Mouse (Mus musculus): ENCODE measurements around the gene Il1rl2. TPM values are rescaled to one million over a fixed set of nuclear protein-coding genes. Genes with fewer than 3 reads are reported as not detected.

Il1rl2 gene
- polyA plus RNA-seq, 1 experiment = not detected

- 87% methylated on average over 4 of the region's 4 CpGs for WGBS
- Histone ChIP-seq H3K4me1 (ENCODE audit: control insufficient read depth, insufficient read depth, low read length) (no peaks in the 10 kb centered on the region), H3K4me3 (ENCODE audit: insufficient read depth, low read depth, low read length) (no peak overlapping the region), H3K27ac (ENCODE audit: insufficient read depth, low read depth, low read length) (no peak overlapping the region)
- TF ChIP-seq CTCF (IDR thresholded peaks at IDR 0.05; ENCODE audit: insufficient read depth, low read depth, low read length) = no peak
- no peak for TF ChIP-seq POLR2A (IDR thresholded peaks at IDR 0.05; ENCODE audit: insufficient read depth, low read depth, low read length)
These were observed 15.7 kb downstream of the Il1rl2 start for GRCm38 (mm10) chr1:40340102-40340501.

- Histone ChIP-seq H3K4me3 (ENCODE audit: insufficient read depth, low read depth, low read length) (no peak overlapping the region), H3K4me1 (ENCODE audit: control insufficient read depth, insufficient read depth, low read length) (no peaks in the 10 kb centered on the region), H3K27ac (ENCODE audit: insufficient read depth, low read depth, low read length) (no peak overlapping the region)
- 88% methylated on average over 4 of the region's 4 CpGs for WGBS
- TF ChIP-seq CTCF (IDR thresholded peaks at IDR 0.05; ENCODE audit: insufficient read depth, low read depth, low read length) = no peak
These were observed 27.9 kb downstream of the Il1rl2 start for GRCm38 (mm10) chr1:40352158-40352903.

- Histone ChIP-seq H3K27ac (ENCODE audit: insufficient read depth, low read depth, low read length) (no peak overlapping the region), H3K4me1 (ENCODE audit: control insufficient read depth, insufficient read depth, low read length) (no peaks in the 10 kb centered on the region), H3K4me3 (ENCODE audit: insufficient read depth, low read depth, low read length) (no peak overlapping the region)
- no peak for TF ChIP-seq POLR2A (IDR thresholded peaks at IDR 0.05; ENCODE audit: insufficient read depth, low read depth, low read length)
- TF ChIP-seq CTCF (IDR thresholded peaks at IDR 0.05; ENCODE audit: insufficient read depth, low read depth, low read length) = no peak
- 68% methylated on average over 2 of the region's 2 CpGs for WGBS
These were observed 28.5 kb downstream of the Il1rl2 start for GRCm38 (mm10) chr1:40352904-40353286.

- H3K4me3 ChIP-seq (ENCODE audit: insufficient read depth, low read depth, low read length) = no peak overlapping the region
- H3K27ac ChIP-seq (ENCODE audit: insufficient read depth, low read depth, low read length) = no peak overlapping the region
- H3K4me1 ChIP-seq (ENCODE audit: control insufficient read depth, insufficient read depth, low read length) = peaks cover 8% of the 10 kb centered on the region; the same call in 1 of the 2 replicates
- TF ChIP-seq POLR2A (IDR thresholded peaks at IDR 0.05; ENCODE audit: insufficient read depth, low read depth, low read length) = no peak
- no peak for TF ChIP-seq CTCF (IDR thresholded peaks at IDR 0.05; ENCODE audit: insufficient read depth, low read depth, low read length)
- 91% methylated on average over 3 of the region's 3 CpGs for WGBS
These were observed 30.3 kb downstream of the Il1rl2 start for GRCm38 (mm10) chr1:40354665-40355064.

- Histone ChIP-seq H3K4me1 (ENCODE audit: control insufficient read depth, insufficient read depth, low read length) (peaks cover 11% of the 10 kb centered on the region), H3K4me3 (ENCODE audit: insufficient read depth, low read depth, low read length) (no peak overlapping the region), H3K27ac (ENCODE audit: insufficient read depth, low read depth, low read length) (no peak overlapping the region)
- 94% methylated on average over 4 of the region's 4 CpGs for whole genome bisulfite sequencing
- no peak for TF ChIP-seq POLR2A (IDR thresholded peaks at IDR 0.05; ENCODE audit: insufficient read depth, low read depth, low read length)
- no peak for TF ChIP-seq CTCF (IDR thresholded peaks at IDR 0.05; ENCODE audit: insufficient read depth, low read depth, low read length)
These were observed 31.0 kb downstream of the Il1rl2 start for GRCm38 (mm10) chr1:40355431-40355843.

GRCm38 (mm10) chr1:40355904-40356521 is 31.6 kb downstream of the Il1rl2 start:
- H3K4me1 ChIP-seq (ENCODE audit: control insufficient read depth, insufficient read depth, low read length) = peaks cover 13% of the 10 kb centered on the region
- 83% methylated on average over 10 of the region's 10 CpGs for WGBS
- H3K27ac ChIP-seq (ENCODE audit: insufficient read depth, low read depth, low read length) = no peak overlapping the region
- TF ChIP-seq CTCF (IDR thresholded peaks at IDR 0.05; ENCODE audit: insufficient read depth, low read depth, low read length) (no peak), POLR2A (IDR thresholded peaks at IDR 0.05; ENCODE audit: insufficient read depth, low read depth, low read length) (no peak)
- no peak overlapping the region for H3K4me3 ChIP-seq (ENCODE audit: insufficient read depth, low read depth, low read length)

GRCm38 (mm10) chr1:40357921-40358320 is 33.5 kb downstream of the Il1rl2 start:
- peaks cover 16% of the 10 kb centered on the region for H3K4me1 ChIP-seq (ENCODE audit: control insufficient read depth, insufficient read depth, low read length)
- H3K27ac ChIP-seq (ENCODE audit: insufficient read depth, low read depth, low read length) = no peak overlapping the region
- no peak for TF ChIP-seq CTCF (IDR thresholded peaks at IDR 0.05; ENCODE audit: insufficient read depth, low read depth, low read length)
- TF ChIP-seq POLR2A (IDR thresholded peaks at IDR 0.05; ENCODE audit: insufficient read depth, low read depth, low read length) = no peak
- H3K4me3 ChIP-seq (ENCODE audit: insufficient read depth, low read depth, low read length) = no peak overlapping the region
- 45% methylated on average over 2 of the region's 2 CpGs for WGBS

- no peak overlapping the region for H3K27ac ChIP-seq (ENCODE audit: insufficient read depth, low read depth, low read length)
- H3K4me3 ChIP-seq (ENCODE audit: insufficient read depth, low read depth, low read length) = no peak overlapping the region
- 85% methylated on average over 2 of the region's 2 CpGs for WGBS
- peaks cover 16% of the 10 kb centered on the region for H3K4me1 ChIP-seq (ENCODE audit: control insufficient read depth, insufficient read depth, low read length)
- TF ChIP-seq POLR2A (IDR thresholded peaks at IDR 0.05; ENCODE audit: insufficient read depth, low read depth, low read length) = no peak
- TF ChIP-seq CTCF (IDR thresholded peaks at IDR 0.05; ENCODE audit: insufficient read depth, low read depth, low read length) = no peak
These were observed 33.9 kb downstream of the Il1rl2 start for GRCm38 (mm10) chr1:40358351-40358750.

GRCm38 (mm10) chr1:40358771-40359181 is 34.4 kb downstream of the Il1rl2 start:
- TF ChIP-seq POLR2A (IDR thresholded peaks at IDR 0.05; ENCODE audit: insufficient read depth, low read depth, low read length) = no peak
- no peak for TF ChIP-seq CTCF (IDR thresholded peaks at IDR 0.05; ENCODE audit: insufficient read depth, low read depth, low read length)
- Histone ChIP-seq H3K27ac (ENCODE audit: insufficient read depth, low read depth, low read length) (no peak overlapping the region), H3K4me3 (ENCODE audit: insufficient read depth, low read depth, low read length) (no peak overlapping the region), H3K4me1 (ENCODE audit: control insufficient read depth, insufficient read depth, low read length) (peaks cover 16% of the 10 kb centered on the region)
- WGBS = 65% methylated on average over 4 of the region's 4 CpGs

Data from olfactory bulb, adult 2 months (tissue).